Mouse (Mus musculus) neural tube, embryonic 13.5 days (tissue): ENCODE results near the gene Slc35d1. TPM values are rescaled to one million over a fixed set of nuclear protein-coding genes. Genes with fewer than 3 reads are reported as not detected.

Source experiments
- ATAC-seq: fragments of 200-750 bp; cut with Nextera tagmentation; 2 replicates; pipeline ENCODE4 v1.8.0; 2017; ENCODE audit warnings: low read depth, mild to moderate bottlenecking, moderate TSS enrichment, moderate library complexity
- H3K27ac ChIP-seq: fragments of 300-500 bp; sonication (generic); replicated peaks from 2 replicates; pipeline ENCODE4 v1.5.1; 2015; ENCODE audit warnings: moderate library complexity, mild to moderate bottlenecking, inconsistent platforms
- H3K27me3 ChIP-seq: fragments of 300-500 bp; sonication (generic); 2 replicates; pipeline ENCODE4 v1.6.1; 2015; ENCODE audit warnings: mild to moderate bottlenecking, inconsistent platforms
- H3K36me3 ChIP-seq: fragments of 300-500 bp; sonication (generic); 2 replicates; pipeline ENCODE4 v1.6.1; 2015; ENCODE audit warnings: mild to moderate bottlenecking, inconsistent platforms
- H3K4me1 ChIP-seq: fragments of 300-500 bp; sonication (generic); replicated peaks from 2 replicates; pipeline ENCODE4 v1.6.1; 2015; ENCODE audit warnings: inconsistent platforms
- H3K4me2 ChIP-seq: fragments of 300-500 bp; sonication (generic); 2 replicates; pipeline ENCODE4 v1.6.1; 2015; ENCODE audit warnings: inconsistent platforms, mild to moderate bottlenecking, moderate library complexity
- H3K4me3 ChIP-seq: fragments of 300-500 bp; sonication (generic); 2 replicates; pipeline ENCODE4 v1.5.1; 2015; ENCODE audit warnings: mild to moderate bottlenecking, inconsistent platforms
- H3K9ac ChIP-seq: fragments of 300-500 bp; sonication (generic); 2 replicates; pipeline ENCODE4 v1.6.1; 2015; ENCODE audit warnings: moderate library complexity, mild to moderate bottlenecking, inconsistent platforms
- H3K9me3 ChIP-seq: fragments of 300-500 bp; sonication (generic); 2 replicates; pipeline ENCODE4 v1.6.1; 2016; ENCODE audit warnings: inconsistent platforms
- WGBS: fragments of 180-500 bp; shearing (Covaris S2); methylation state at CpG from one replicate; pipeline ENCODE4 v1.1.7; 2015; 5-methylcytosine and 5-hydroxymethylcytosine counted together
- polyA plus RNA-seq: library from polyadenylated mRNA; unstranded; fragments of >200 nt; fragmentation: Nextera tagmentation; extraction: Ambion mirVana; gene quantifications from 2 replicates; pipeline ENCODE4 v1.2.1, GENCODE M21; 2015

The Slc35d1 gene
- polyA plus RNA-seq = 7.1 and 8.3 TPM in 2 replicates

DNA sequence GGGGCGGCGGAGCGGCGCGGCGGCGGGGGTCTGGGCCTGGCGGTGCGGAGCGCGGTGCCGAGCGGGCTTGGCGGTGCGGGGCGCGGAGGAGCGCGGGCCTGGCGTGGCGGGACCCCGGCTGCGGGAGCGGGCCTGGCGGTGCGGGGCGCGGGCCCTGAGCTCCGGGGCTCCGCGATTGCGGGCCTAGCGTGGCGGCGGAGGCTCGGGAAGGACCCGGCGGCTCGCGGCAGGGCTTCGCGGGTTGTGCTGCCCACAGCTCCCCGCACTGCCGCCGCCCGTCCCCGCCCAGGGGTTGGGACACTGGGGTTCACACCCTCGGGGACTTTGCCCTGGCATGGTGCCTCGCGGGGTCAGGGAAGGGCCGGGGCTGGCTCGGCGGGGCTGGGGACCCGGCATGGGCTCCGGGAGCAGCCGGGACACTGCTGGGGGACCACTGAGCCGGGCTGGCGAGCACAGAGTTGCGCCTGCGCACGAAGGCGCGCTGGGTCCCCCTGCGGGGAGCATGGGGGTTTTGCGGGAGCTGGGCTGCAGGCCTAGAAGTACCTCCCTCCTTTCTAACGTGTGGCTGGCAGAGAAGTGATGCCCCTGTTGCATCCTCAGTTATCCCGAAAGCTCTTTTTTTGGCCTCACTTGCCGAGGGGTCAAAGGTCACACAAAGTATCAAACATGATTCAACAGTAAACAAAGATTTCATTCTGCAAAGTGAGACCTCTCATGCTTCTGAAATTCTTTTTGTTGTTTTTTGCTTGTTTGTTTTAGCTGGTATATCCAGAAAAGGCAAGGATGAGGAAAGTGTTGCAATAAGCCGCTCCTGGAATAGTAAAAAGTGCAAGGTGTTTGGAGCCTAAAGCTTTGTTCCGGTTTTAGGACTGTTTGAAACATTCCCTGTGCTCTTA, at the start of gene Slc35d1:
Gene Slc35d1 (minus strand): TSS at position 240 of the 896 bp plus-strand sequence.
- Histone ChIP-seq H3K36me3 (peaks cover 7% of the 10 kb centered on the region; the same call in 1 of the 2 replicates), H3K4me2 (peak within 1 kb of the TSS; percentile 75), H3K4me1 (peaks cover 32% of the 10 kb centered on the region), H3K9ac (peak within 1 kb of the TSS; percentile 96), H3K27ac (peak within 1 kb of the TSS; percentile 100), H3K9me3 (no peaks in the 10 kb centered on the region), H3K4me3 (peak within 1 kb of the TSS; percentile 90), H3K27me3 (no peaks in the 10 kb centered on the region)
- peak; percentile 97 for ATAC-seq
- 3% methylated on average over 59 of the region's 70 CpGs for WGBS

DNA sequence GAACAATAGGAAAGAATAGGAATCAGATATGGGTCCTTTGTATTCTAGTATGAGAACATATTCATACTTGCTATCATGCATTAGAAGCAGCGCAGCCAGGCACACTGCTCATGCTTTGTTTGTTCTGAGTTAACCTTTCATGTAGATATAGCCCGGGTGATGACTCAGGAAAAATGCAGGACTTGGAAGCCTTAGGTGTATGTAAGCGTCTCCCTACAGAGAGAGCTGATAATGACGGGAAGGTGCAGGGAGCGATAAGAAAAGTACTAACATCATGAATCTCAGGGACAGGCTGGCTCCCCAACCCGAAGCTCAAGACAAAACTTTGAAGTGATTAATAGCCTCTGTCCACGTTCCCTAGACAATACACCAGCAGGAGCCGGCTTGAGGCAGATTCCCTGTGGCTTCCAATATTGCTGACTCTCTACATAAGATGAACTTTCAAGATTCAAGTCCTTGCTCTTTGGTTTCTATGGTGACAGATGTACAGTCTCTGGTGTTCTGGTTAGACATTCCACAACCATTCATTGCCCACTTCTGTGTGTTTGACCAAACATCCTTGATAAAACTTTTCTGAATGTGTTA, 48.9 kb upstream of the Slc35d1 start:
- no peaks in the 10 kb centered on the region for H3K36me3 ChIP-seq
- no peak overlapping the region for H3K4me2 ChIP-seq
- H3K27ac ChIP-seq = no peak overlapping the region
- no peak for ATAC-seq
- H3K9me3 ChIP-seq = no peaks in the 10 kb centered on the region
- H3K27me3 ChIP-seq = no peaks in the 10 kb centered on the region
- no peak overlapping the region for H3K9ac ChIP-seq
- no peak overlapping the region for H3K4me3 ChIP-seq
- H3K4me1 ChIP-seq = peaks cover 12% of the 10 kb centered on the region
- WGBS = 19% methylated on average over 8 of the region's 8 CpGs

DNA sequence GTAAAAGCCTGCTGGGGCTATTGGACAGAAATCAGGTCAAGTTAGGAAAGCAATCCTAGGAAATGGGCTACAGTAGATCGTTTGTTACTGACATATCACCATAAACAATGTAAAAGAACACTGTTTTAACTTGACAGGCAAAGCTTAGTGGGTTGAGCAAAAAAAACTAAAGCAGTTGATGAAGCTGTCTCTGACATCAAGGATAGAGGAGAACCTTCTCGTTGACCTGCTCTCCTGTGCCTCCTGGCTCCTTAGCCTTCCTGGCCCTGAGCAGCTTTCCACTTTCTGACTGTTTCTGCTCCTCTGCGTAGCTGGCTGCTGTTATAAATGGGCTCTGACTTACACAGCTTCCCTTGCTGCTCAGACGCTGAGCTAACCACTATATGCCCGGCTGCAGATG, 48.4 kb upstream of the Slc35d1 start:
- Histone ChIP-seq H3K27me3 (no peaks in the 10 kb centered on the region), H3K4me3 (no peak overlapping the region), H3K9me3 (no peaks in the 10 kb centered on the region), H3K36me3 (no peaks in the 10 kb centered on the region), H3K27ac (no peak overlapping the region), H3K9ac (no peak overlapping the region), H3K4me1 (peaks cover 12% of the 10 kb centered on the region), H3K4me2 (no peak overlapping the region)
- WGBS = 37% methylated on average over 5 of the region's 5 CpGs
- ATAC-seq = no peak

DNA sequence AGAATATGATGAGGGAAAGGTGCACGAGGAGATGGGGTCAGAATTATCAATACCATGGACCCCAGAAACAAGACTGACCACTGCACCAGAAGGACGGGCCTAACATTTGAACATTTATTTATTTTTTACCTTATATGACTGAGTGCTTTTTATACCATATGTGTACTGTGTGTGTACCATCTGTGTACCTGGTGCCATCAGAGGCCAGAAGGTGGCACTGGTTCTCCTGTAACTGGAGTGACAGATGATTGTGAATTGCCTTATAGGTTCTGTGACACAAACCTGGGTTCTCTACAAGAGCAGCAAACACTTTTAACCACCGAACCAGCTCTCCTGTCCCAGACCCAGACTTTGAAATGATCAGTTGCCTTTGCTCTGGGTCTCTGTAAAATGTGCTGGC, 43.9 kb upstream of the Slc35d1 start:
- Histone ChIP-seq H3K27ac (no peak overlapping the region), H3K27me3 (no peaks in the 10 kb centered on the region), H3K36me3 (no peaks in the 10 kb centered on the region), H3K4me3 (no peak overlapping the region), H3K4me1 (peaks cover 7% of the 10 kb centered on the region), H3K4me2 (no peak overlapping the region), H3K9ac (no peak overlapping the region), H3K9me3 (no peaks in the 10 kb centered on the region)
- no peak for ATAC-seq
- 90% methylated on average over 3 of the region's 3 CpGs for WGBS

DNA sequence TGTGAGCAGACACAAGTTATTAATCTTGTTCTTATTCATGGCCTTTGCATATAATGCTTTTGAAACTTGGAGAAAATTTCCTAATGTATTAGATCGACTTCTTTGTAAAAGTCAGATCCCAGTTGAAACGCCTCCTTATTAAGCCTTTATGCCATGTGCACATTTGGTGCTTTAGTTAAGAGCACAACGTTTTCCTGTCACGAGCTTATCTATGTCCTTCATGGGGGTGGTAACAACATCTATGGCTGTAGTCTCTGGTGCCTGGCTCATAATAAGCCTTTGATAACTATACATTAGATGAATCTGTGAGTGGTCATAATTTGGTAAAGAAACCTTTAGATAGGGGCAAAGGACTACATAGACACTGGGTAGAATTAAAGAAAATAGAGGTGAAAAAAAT, 38.9 kb upstream of the Slc35d1 start:
- Histone ChIP-seq H3K4me2 (no peak overlapping the region), H3K36me3 (no peaks in the 10 kb centered on the region), H3K27me3 (no peaks in the 10 kb centered on the region), H3K4me3 (no peak overlapping the region), H3K9ac (no peak overlapping the region), H3K27ac (no peak overlapping the region), H3K4me1 (no peaks in the 10 kb centered on the region), H3K9me3 (no peaks in the 10 kb centered on the region)
- WGBS = 84% methylated on average over 4 of the region's 4 CpGs
- no peak for ATAC-seq

DNA sequence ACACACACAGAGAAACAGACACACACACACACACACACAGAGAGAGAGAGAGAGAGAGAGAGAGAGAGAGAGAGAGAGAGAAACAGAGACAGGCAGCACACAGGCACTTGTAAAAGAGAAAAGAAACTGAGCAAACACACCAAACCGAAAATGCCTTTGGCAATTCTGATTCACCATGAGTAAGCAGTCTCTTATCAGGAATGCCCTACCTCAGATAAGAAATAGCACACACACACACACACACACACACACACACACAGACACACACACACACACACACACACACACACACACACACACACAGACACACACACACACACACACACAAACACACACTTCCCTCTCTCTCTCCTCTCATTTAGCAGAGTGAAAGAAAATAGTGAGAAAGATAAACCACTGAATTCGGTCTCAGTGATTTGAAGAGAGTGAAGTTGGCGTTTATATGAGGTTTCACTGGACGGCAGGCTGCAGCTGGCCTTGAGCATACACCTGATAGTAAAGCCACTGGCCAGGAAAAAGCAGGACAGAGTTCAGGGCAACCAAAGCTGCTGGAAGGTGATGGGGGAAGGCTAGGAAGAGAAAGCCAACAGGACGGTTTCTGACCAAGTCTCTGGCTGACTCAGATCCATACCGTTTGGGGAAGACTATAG, 34.6 kb upstream of the Slc35d1 start:
- WGBS = 74% methylated on average over 6 of the region's 6 CpGs
- H3K4me2 ChIP-seq = no peak overlapping the region
- no peak overlapping the region for H3K9ac ChIP-seq
- H3K36me3 ChIP-seq = no peaks in the 10 kb centered on the region
- H3K4me3 ChIP-seq = no peak overlapping the region
- no peaks in the 10 kb centered on the region for H3K9me3 ChIP-seq
- no peaks in the 10 kb centered on the region for H3K27me3 ChIP-seq
- H3K27ac ChIP-seq = no peak overlapping the region
- ATAC-seq = no peak
- H3K4me1 ChIP-seq = no peaks in the 10 kb centered on the region

DNA sequence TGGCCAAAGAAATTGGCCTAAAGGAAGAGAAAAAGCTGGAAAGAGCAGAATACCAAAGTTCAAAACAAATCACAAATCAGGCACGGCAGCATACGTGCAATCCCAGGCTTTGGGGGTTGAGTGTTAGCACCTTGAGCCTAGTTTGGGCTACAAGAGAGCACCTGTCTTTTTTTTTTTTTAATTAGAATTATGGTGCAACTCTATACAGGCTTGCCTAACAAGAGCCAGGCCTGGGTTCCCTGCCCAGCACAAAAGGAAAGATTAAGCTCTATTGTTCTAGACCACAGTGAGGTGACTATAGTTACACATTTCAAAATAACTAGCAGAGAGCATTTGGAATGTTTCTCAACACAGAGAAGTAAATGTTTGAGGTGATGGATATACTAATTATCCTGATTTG, 32.8 kb upstream of the Slc35d1 start:
- Histone ChIP-seq H3K27ac (no peak overlapping the region), H3K4me3 (no peak overlapping the region), H3K9ac (no peak overlapping the region), H3K4me2 (no peak overlapping the region), H3K9me3 (no peaks in the 10 kb centered on the region), H3K4me1 (no peaks in the 10 kb centered on the region), H3K27me3 (no peaks in the 10 kb centered on the region), H3K36me3 (no peaks in the 10 kb centered on the region)
- ATAC-seq = no peak
- WGBS = 93% methylated on average over 2 of the region's 2 CpGs

DNA sequence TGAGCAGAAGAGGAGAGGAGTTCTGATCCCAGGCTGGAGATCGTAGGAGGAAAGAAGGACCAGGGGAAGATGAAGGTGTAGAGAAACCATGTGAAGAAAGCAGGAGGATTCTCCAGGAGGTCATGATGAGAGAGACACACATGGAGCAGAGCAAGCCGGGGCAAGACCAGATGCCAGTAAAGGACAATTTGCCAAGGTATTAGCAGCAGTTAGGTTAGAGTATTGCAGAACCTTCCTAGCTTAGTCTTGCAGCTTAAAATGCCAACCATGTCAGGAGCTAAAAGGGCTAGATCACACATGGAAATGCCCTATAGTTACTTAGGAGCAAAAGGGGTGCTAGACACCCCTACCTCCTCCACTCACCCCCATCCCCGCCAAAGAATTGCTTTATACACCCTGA, 32.3 kb upstream of the Slc35d1 start:
- Histone ChIP-seq H3K27ac (no peak overlapping the region), H3K4me1 (no peaks in the 10 kb centered on the region), H3K9me3 (no peaks in the 10 kb centered on the region), H3K4me3 (no peak overlapping the region), H3K27me3 (no peaks in the 10 kb centered on the region), H3K9ac (no peak overlapping the region), H3K4me2 (no peak overlapping the region), H3K36me3 (no peaks in the 10 kb centered on the region)
- no peak for ATAC-seq
- 87% methylated on average over 3 of the region's 3 CpGs for WGBS

DNA sequence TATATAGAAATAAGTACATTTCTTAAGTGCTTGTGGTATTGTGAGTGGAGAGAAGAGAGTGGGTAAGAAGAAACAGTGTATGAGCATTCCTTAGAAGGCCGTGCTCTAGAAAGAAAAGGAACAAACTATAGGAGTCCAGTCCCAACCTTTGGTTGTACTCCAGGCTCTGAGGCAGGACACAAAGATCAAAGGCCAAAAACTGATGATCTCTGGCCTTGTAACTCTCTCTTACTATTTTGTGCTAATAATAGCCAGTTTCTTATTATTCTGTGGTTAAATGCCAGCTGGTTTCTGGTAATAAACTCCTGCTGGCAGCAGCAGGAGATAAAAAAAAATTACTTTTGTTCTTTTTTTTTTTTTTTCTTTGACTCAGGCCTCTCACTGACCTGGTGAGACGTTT, 17.2 kb upstream of the Slc35d1 start:
- 37% methylated on average over 2 of the region's 2 CpGs for WGBS
- ATAC-seq = no peak

DNA sequence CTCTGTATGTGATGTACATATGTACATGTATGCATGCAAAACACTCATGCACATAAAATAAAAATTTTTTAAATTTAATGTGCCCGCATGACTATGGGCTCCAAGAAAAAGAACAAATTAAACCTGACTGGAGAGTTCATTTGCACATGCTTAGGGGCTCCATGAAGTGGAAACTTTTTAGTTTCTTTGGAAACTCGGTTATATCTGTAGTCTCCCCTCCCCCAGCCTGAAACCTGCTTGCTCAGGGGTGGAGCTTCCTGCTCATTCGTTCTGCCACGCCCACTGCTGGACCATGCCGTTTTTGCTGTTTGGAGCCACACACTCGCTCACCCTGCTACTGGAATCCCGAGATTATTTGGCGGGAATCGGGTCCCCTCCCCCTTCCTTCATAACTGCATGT, 7.9 kb upstream of the Slc35d1 start:
- H3K4me2 ChIP-seq = no peak overlapping the region
- H3K27me3 ChIP-seq = no peaks in the 10 kb centered on the region
- no peak overlapping the region for H3K4me3 ChIP-seq
- H3K9ac ChIP-seq = no peak overlapping the region
- H3K4me1 ChIP-seq = 0 out of 2 replicates have a peak, but pooled peaks cover 3% of the 10 kb centered on the region
- no peaks in the 10 kb centered on the region for H3K36me3 ChIP-seq
- no peak overlapping the region for H3K27ac ChIP-seq
- 55% methylated on average over 9 of the region's 9 CpGs for WGBS
- ATAC-seq = no peak
- H3K9me3 ChIP-seq = no peaks in the 10 kb centered on the region

More for the DNA sequence above, 17.2 kb upstream of the Slc35d1 start:
- Histone ChIP-seq H3K4me2 (no peak overlapping the region), H3K36me3 (no peaks in the 10 kb centered on the region), H3K4me1 (no peaks in the 10 kb centered on the region), H3K9ac (no peak overlapping the region), H3K9me3 (peaks cover 5% of the 10 kb centered on the region; the same call in 1 of the 2 replicates), H3K27ac (no peak overlapping the region), H3K4me3 (no peak overlapping the region), H3K27me3 (no peaks in the 10 kb centered on the region)

DNA sequence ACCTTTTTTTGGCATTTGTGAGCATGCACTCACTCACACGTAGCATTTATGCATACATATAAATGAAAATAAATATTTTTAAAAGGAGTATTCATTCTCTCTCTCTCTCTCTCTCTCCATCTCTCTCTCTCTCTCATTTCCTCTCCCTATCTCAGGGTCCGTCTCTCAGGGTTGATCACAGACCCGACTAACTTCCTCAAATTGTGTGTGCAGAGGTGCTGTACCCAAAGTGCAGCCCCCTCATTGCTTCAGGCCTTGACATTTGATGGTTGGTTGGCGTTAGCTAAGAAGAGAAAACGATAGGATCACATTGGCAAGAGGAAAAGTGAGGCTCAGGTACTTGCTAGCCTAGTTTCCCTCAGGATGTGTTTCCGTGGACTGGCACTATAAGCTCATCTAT, 6.8 kb upstream of the Slc35d1 start:
- no peaks in the 10 kb centered on the region for H3K36me3 ChIP-seq
- H3K27me3 ChIP-seq = no peaks in the 10 kb centered on the region
- 0 out of 2 replicates have a peak, but pooled peaks cover 3% of the 10 kb centered on the region for H3K4me1 ChIP-seq
- no peak overlapping the region for H3K9ac ChIP-seq
- no peak for ATAC-seq
- 82% methylated on average over 6 of the region's 6 CpGs for WGBS
- no peak overlapping the region for H3K4me3 ChIP-seq
- H3K27ac ChIP-seq = no peak overlapping the region
- no peak overlapping the region for H3K4me2 ChIP-seq
- H3K9me3 ChIP-seq = no peaks in the 10 kb centered on the region

DNA sequence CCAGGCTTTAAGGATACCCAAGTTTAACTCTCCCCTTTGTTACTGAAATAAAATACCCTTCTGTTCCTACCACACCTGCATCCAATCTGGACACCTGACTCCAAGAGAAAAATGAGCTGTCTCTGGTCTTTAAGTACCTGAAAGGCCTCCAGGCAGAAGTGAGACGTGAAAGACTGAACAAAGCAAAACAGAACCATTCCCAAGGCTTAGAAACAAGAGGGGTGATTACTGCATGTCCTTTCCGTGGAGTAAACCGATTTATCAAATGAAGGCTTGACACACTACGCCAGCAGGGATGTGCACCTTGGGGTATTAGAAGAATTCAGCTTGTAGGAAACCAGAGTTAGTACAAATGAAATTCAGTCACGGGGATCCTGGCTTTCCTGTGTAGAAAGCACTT, 4.0 kb upstream of the Slc35d1 start:
- Histone ChIP-seq H3K4me3 (no peak overlapping the region), H3K4me1 (peaks cover 13% of the 10 kb centered on the region), H3K36me3 (no peaks in the 10 kb centered on the region), H3K9me3 (no peaks in the 10 kb centered on the region), H3K27me3 (no peaks in the 10 kb centered on the region), H3K27ac (no peak overlapping the region), H3K9ac (no peak overlapping the region), H3K4me2 (no peak overlapping the region)
- whole genome bisulfite sequencing = 75% methylated on average over 5 of the region's 5 CpGs
- ATAC-seq = no peak
